Mouse (Mus musculus) layer of hippocampus, postnatal 25 days (tissue): Measurements from ENCODE around the gene 6330403K07Rik. TPM values are rescaled to one million over a fixed set of nuclear protein-coding genes. Genes with fewer than 3 reads are reported as not detected.

Experiments
- DNase-seq, 2 experiments: peaks; one replicate each; pipeline ENCODE4 v3.0.0; 2022; ENCODE audit warnings: mixed read lengths in 2 of 2, low spot score in 1 of 2; ENCODE audit errors: extremely low spot score in 1 of 2
- total RNA-seq, 2 experiments: library from RNA; stranded (reverse); gene quantifications; 2 replicates each; pipeline ENCODE4 v1.2.3; 2021

6330403K07Rik gene
- total RNA-seq, 2 experiments from 2014 or later: 172 to 217 TPM

DNA sequence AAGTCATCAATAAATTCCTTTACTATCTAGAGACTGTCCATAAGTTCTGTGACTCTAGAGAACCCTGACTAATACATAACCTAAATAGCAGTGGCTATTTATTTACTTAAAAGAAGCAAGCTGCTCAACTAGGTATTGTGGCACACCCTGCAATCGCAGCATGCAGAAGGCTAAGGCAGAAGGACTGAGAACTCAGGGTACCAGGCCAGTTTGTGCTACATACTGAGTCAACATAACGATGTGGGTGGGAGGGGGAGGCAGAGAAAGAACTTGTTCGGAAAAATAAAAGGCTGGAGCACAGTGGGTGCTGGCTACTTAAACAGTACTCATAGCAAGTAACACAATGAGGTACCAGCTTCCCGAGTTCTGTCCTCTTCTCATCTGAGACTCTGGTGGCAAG is 32.1 kb downstream of the 6330403K07Rik start:
- DNase-seq: peak in 1 of 2 experiments; percentile 41

DNA sequence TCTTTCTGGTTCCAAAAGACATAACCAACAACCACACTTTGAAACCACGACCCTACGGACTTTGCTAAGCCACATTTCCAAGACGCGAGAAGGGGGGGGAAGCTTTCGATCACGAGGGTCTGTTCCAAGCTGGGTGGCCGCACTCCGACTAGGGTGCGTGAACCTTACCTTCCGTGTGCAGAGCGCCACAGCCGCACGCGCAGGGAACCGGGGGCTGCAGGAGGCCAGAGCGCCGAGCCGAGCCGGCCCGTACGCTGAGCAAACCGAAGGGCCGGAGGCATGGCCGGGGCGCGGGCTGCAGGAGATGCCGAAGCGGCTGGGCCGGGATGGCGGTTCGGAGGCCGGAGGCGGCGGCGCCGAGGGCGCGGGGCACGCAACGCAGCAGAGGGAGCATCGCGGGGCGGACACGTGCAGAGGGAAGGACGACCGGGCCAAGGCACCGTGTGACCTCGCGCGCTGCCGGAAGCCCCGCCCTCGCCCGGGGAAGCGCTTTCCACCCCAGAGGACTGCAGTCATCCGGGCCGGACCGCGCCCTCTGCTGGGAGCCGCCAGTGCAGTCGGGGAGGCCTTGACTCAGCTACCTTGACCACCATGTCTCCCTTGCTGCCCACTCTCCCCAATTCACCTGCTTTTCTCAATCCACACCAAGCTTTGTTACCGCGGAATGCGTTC is 50.6 kb downstream of the 6330403K07Rik start, which contains the start of gene C1qbp:
TSS of gene C1qbp (minus strand) at position 470 of the 672 bp plus-strand sequence.
- peak; percentile 94 to 96 for DNase-seq

DNA sequence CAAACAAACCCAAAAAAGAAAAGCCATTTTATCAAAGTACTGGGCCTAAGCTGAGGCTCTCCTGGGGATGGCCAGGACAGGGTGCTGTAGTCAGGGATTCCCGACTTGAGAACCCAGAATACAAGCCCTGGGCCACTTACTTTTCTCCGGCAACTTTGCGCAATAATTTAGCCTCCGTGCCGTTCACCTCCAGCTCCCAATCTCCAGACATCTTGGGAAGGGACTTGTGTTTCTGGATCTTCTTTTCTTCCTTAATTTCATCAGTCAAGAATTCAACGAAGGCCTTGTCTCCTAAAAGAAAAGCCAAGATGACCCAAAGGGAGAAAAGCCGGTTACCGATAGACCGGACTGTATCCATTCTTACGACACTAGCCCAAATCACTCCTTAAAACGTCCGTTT is 51.3 kb downstream of the 6330403K07Rik start:
- DNase-seq: no peak

Other genes with a start within 250 kb of the 6330403K07Rik start
- not detected for gene Scimp, start 220.9 kb downstream of the 6330403K07Rik start, total RNA-seq
- gene Rabep1, start 188.7 kb downstream of the 6330403K07Rik start, total RNA-seq: 100 to 1,000 TPM; 113 to 118 TPM
- 10 to 100 TPM; 48.2 to 57.0 TPM for gene Nup88, start 63.5 kb downstream of the 6330403K07Rik start, total RNA-seq
- gene Rpain, start 63.3 kb downstream of the 6330403K07Rik start, total RNA-seq: 10 to 100 TPM; 36.7 to 41.2 TPM
- gene C1qbp, start 50.5 kb downstream of the 6330403K07Rik start, total RNA-seq: 100 to 1,000 TPM; 101 to 111 TPM
- 10 to 100 TPM; 54.2 to 56.4 TPM for gene Dhx33, start 29.1 kb downstream of the 6330403K07Rik start, total RNA-seq
- 10 to 100 TPM; 12.9 to 15.7 TPM for gene Mis12, start 13.9 kb downstream of the 6330403K07Rik start, total RNA-seq
- 10 to 100 TPM; 23.6 to 27.1 TPM for gene Derl2, start 13.7 kb downstream of the 6330403K07Rik start, total RNA-seq
- gene Nlrp1a, start 111.2 kb upstream of the 6330403K07Rik start, total RNA-seq: under 1 TPM; 0.74 to 0.82 TPM
- gene Nlrp1b, start 197.2 kb upstream of the 6330403K07Rik start, total RNA-seq: under 1 TPM; 0.10 to 0.49 TPM